Mouse (Mus musculus) cortical plate, adult 2 months (tissue): ENCODE data around the gene Ppp1r12b.

Experiments
- CTCF ChIP-seq: fragments of 200-500 bp; IDR thresholded peaks from 2 replicates; pipeline ENCODE4 v1.5.1; 2011; ENCODE audit warnings: mild to moderate bottlenecking, control low read depth, low read length; ENCODE audit not compliant: insufficient read depth; ENCODE audit errors: extremely low read depth
- POLR2A ChIP-seq: fragments of 200-500 bp; IDR thresholded peaks from 2 replicates; pipeline ENCODE4 v1.6.1; 2011; ENCODE audit warnings: mild to moderate bottlenecking, low read length, control low read depth; ENCODE audit not compliant: insufficient read depth; ENCODE audit errors: extremely low read depth

GRCm38 (mm10) chr1:134771999-134772398 is 183.7 kb downstream of the Ppp1r12b start:
- TF ChIP-seq CTCF (no peak), POLR2A (no peak)
